In genomic region chr15:31673038-31673437, GRCm38 (mm10) we compare ENCODE assay signal across 10 mouse cellular contexts.
DNase-seq lines count a peak whose midpoint lies in the region; ATAC-seq and TF ChIP-seq lines count a peak whose summit lies in the region.
"Had no signal": no experiment of that assay in that cellular context is flagged by ENCODE, and none has a peak within 500 bp of the region (broad histone marks: within the 10 kb centered on the region; RNA-seq: fewer than 3 reads in every experiment).

No protein-coding gene starts in this region.

- DNase-seq in frontal cortex, postnatal 14 days (ENCODE audit: low spot score in 2 of 2), result no peak
- peak; percentile 70 for DNase-seq in lung, embryonic 14.5 days
- DNase-seq in lung, postnatal 36 days, result no peak
- peak; percentile 50 for DNase-seq in retina, embryonic 14.5 days (ENCODE audit: low spot score)
- DNase-seq in adrenal gland, postnatal 14 days, result no peak
- no peak for DNase-seq in adrenal gland, adult 2 months

- H3K27me3 ChIP-seq in lung, embryonic 14.5 days (ENCODE audit: insufficient read depth, low read length), result no peaks in the 10 kb centered on the region
- H3K27me3 ChIP-seq: embryonic facial prominence, embryonic 12.5 days had no signal

- H3K9ac ChIP-seq in lung, embryonic 14.5 days, result no peak overlapping the region
- H3K9ac ChIP-seq: embryonic facial prominence, embryonic 12.5 days had no signal

- H3K4me3 ChIP-seq in lung, embryonic 14.5 days (ENCODE audit: low read depth, low read length), result no peak overlapping the region
- H3K4me3 ChIP-seq in cortical plate, adult 2 months (ENCODE audit: insufficient read depth, low read length), result no peak overlapping the region
- H3K4me3 ChIP-seq: embryonic facial prominence, embryonic 12.5 days; megakaryocyte, embryonic 14.5 days had no signal

- ATAC-seq in frontal cortex, adult (ENCODE audit: low TSS enrichment), result peak; percentile 85
- ATAC-seq in lung, embryonic 14.5 days (ENCODE audit: insufficient read depth), result peak; percentile 31; the same call in 1 of the 2 replicates

- no peak overlapping the region for H3K27ac ChIP-seq in lung, embryonic 14.5 days (ENCODE audit: low read depth)
- H3K27ac ChIP-seq in cortical plate, adult 2 months (ENCODE audit: insufficient read depth, low read length), result no peak overlapping the region
- H3K27ac ChIP-seq: embryonic facial prominence, embryonic 12.5 days had no signal

- H3K4me2 ChIP-seq in lung, embryonic 14.5 days, result no peak overlapping the region
- H3K4me2 ChIP-seq: embryonic facial prominence, embryonic 12.5 days had no signal

- no peaks in the 10 kb centered on the region for H3K36me3 ChIP-seq in lung, embryonic 14.5 days (ENCODE audit: insufficient read depth)
- H3K36me3 ChIP-seq: embryonic facial prominence, embryonic 12.5 days had no signal

- TF ChIP-seq POLR2A in cortical plate, adult 2 months (IDR thresholded peaks at IDR 0.05; ENCODE audit: extremely low read depth, insufficient read depth, low read length), result no peak

- TF ChIP-seq CTCF in lung, embryonic 14.5 days (IDR thresholded peaks at IDR 0.05; ENCODE audit: low read depth), result peak; percentile 59
- peak; percentile 52 for TF ChIP-seq CTCF in cortical plate, adult 2 months (IDR thresholded peaks at IDR 0.05; ENCODE audit: extremely low read depth, insufficient read depth, low read length)

- WGBS in lung, embryonic 14.5 days, result 40% methylated on average over 5 of the region's 5 CpGs

- H3K9me3 ChIP-seq in lung, embryonic 14.5 days (ENCODE audit: low read depth, low read length), result no peaks in the 10 kb centered on the region
- H3K9me3 ChIP-seq: embryonic facial prominence, embryonic 12.5 days; megakaryocyte, embryonic 14.5 days had no signal

- no peaks in the 10 kb centered on the region for H3K4me1 ChIP-seq in lung, embryonic 14.5 days (ENCODE audit: insufficient read depth)
- no peaks in the 10 kb centered on the region for H3K4me1 ChIP-seq in cortical plate, adult 2 months (ENCODE audit: control insufficient read depth, insufficient read depth, low read length)
- H3K4me1 ChIP-seq: megakaryocyte, embryonic 14.5 days had no signal

Comparison
In these comparisons a context has a peak if more than half of its experiments do, and no peak if none do; other contexts are left out.
1. DNase-seq: peak in lung, embryonic 14.5 days (single experiment) and retina, embryonic 14.5 days (single experiment); none in frontal cortex, postnatal 14 days (0 of 2), lung, postnatal 36 days (single experiment), adrenal gland, postnatal 14 days (single experiment) and adrenal gland, adult 2 months (single experiment).